Mouse (Mus musculus): ENCODE results near the gene Golim4.

DNA sequence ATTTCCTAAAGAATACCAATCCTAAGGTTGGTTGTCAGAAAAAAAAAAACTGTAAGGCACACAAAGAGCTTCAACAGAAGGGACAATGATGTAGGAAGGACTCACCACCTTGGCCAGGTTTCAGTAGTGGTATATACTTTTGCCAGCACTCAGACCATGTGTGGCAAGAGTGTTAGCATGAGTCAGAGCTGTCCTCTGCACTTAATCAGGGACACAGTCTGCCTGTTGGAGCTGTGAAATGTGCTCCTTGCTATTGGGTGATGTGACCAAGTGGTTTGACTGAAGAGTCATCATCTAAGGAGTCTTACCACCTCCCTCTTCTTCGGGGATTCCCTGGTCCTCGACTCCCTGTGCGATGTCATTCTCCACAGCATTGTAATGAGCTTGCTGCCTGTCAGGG is 65.2 kb downstream of the Golim4 start:
- TF ChIP-seq CTCF (conservative IDR thresholded peaks at IDR 0.05; ENCODE audit: low read length) = no peak
- no peak for TF ChIP-seq NANOG (IDR thresholded peaks at IDR 0.05; ENCODE audit: borderline replicate concordance, low read length)
- no peak for TF ChIP-seq POU5F1 (IDR thresholded peaks at IDR 0.05; ENCODE audit: borderline replicate concordance, low read length)

Data from E14TG2a.4 (cell line).